Mouse (Mus musculus) C2C12 (cell line): ENCODE data around the gene Tmem246.

Source experiments
- CEBPB ChIP-seq: IDR thresholded peaks from one replicate; pipeline ENCODE4 v1.6.1; 2011; ENCODE audit warnings: low read depth, mild to moderate bottlenecking, control low read depth, moderate library complexity
- MYOG ChIP-seq: IDR thresholded peaks from one replicate; pipeline ENCODE4 v1.6.1; 2011; ENCODE audit not compliant: control insufficient read depth, insufficient read length; ENCODE audit errors: extremely low read depth

GRCm38 (mm10) chr4:49553380-49553779, 44.3 kb downstream of the Tmem246 start:
- TF ChIP-seq CEBPB: no peak
- no peak for TF ChIP-seq MYOG
